Mouse (Mus musculus) thymus, adult 2 months (tissue): Measurements from ENCODE around the gene 4930486L24Rik.

Experiments
- CTCF ChIP-seq: fragments of 200-500 bp; IDR thresholded peaks from 2 replicates; pipeline ENCODE4 v1.5.1; 2012; ENCODE audit warnings: mild to moderate bottlenecking, control low read depth, low read length, moderate library complexity, borderline replicate concordance; ENCODE audit not compliant: control insufficient read depth, poor library complexity, insufficient read depth; ENCODE audit errors: extremely low read depth
- POLR2A ChIP-seq: fragments of 200-500 bp; IDR thresholded peaks from 2 replicates; pipeline ENCODE4 v1.6.1; 2012; ENCODE audit warnings: mild to moderate bottlenecking, low read length, control low read depth, moderate library complexity; ENCODE audit not compliant: control insufficient read depth, poor library complexity, insufficient read depth; ENCODE audit errors: extremely low read depth

DNA sequence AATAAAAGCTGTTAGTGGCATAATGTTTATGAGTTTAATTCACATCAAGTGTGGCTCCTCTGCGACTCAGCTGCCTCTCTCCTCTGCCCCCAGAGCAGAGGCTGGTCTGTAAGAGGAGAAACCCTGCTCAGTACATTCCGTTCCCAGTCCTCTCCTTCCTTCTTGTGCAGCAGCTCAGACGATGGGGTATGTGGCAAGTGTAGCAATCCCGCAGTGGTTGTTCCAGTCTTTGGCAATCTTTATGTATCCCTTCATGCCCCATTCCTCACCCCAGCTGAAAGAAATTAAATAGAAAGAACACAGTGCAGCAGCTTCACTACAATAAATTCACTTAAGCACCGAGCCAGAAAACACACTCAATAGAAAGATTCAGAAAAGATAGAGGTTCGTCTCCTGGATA, 21.6 kb downstream of the 4930486L24Rik start:
- TF ChIP-seq CTCF (no peak), POLR2A (no peak)
